Mouse (Mus musculus): ENCODE data around the gene Alg3. TPM values are rescaled to one million over a fixed set of nuclear protein-coding genes. Genes with fewer than 3 reads are reported as not detected.
A peak's percentile ranks its signal among the peaks of the same experiment; 100 is the strongest.

Gene Alg3
- polyA plus RNA-seq, 1 experiment from 2014 or later: 20.7 TPM

GRCm38 (mm10) chr16:20628871-20629391 is 17.4 kb upstream of the Alg3 start:
- Histone ChIP-seq H3K9me3 (replicated peaks) (no peaks in the 10 kb centered on the region), H3K27me3 (peaks cover 79% of the 10 kb centered on the region)

DNA sequence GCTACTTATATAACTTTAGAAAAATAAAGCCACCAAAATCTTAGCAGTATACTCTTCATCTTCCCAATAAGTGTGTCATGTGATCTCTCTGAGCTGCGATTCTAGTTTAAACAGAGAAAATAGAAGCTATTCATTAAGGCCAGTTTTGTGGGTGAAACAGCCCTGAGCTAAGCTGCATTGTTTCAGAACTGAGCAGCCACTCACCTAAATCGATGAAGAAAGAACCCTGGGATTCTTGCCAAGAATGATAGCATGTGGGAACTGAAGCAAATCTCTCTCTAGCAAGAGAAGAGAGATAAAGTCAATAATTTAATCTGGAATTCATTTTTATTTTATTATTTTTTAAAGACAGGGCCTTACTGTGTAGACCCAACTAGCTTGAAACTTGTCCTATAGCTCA is 11.7 kb upstream of the Alg3 start:
- H3K27me3 ChIP-seq: peaks cover 94% of the 10 kb centered on the region
- H3K9ac ChIP-seq: no peak overlapping the region
- no peak overlapping the region for H3K27ac ChIP-seq (replicated peaks)
- 47% methylated on average over 2 of the region's 2 CpGs for WGBS (ENCODE audit: insufficient replicate concordance)
- ATAC-seq (ENCODE audit: insufficient read depth): no peak
- no peaks in the 10 kb centered on the region for H3K36me3 ChIP-seq (replicated peaks)
- no peak overlapping the region for H3K4me2 ChIP-seq
- H3K4me3 ChIP-seq (replicated peaks): no peak overlapping the region
- no peaks in the 10 kb centered on the region for H3K9me3 ChIP-seq (replicated peaks)
- peaks cover 36% of the 10 kb centered on the region for H3K4me1 ChIP-seq (replicated peaks)

More at GRCm38 (mm10) chr16:20628871-20629391, 17.4 kb upstream of the Alg3 start:
- no peaks in the 10 kb centered on the region for H3K4me1 ChIP-seq (replicated peaks)
- no peak for ATAC-seq (ENCODE audit: insufficient read depth)
- H3K4me3 ChIP-seq (replicated peaks): no peak overlapping the region
- H3K4me2 ChIP-seq: 0 out of 2 replicates have a peak overlapping the region, but pooled peaks have one; percentile 65
- no peak overlapping the region for H3K9ac ChIP-seq
- no peak overlapping the region for H3K27ac ChIP-seq (replicated peaks)
- 58% methylated on average over 11 of the region's 11 CpGs for WGBS (ENCODE audit: insufficient replicate concordance)
- no peaks in the 10 kb centered on the region for H3K36me3 ChIP-seq (replicated peaks)

DNA sequence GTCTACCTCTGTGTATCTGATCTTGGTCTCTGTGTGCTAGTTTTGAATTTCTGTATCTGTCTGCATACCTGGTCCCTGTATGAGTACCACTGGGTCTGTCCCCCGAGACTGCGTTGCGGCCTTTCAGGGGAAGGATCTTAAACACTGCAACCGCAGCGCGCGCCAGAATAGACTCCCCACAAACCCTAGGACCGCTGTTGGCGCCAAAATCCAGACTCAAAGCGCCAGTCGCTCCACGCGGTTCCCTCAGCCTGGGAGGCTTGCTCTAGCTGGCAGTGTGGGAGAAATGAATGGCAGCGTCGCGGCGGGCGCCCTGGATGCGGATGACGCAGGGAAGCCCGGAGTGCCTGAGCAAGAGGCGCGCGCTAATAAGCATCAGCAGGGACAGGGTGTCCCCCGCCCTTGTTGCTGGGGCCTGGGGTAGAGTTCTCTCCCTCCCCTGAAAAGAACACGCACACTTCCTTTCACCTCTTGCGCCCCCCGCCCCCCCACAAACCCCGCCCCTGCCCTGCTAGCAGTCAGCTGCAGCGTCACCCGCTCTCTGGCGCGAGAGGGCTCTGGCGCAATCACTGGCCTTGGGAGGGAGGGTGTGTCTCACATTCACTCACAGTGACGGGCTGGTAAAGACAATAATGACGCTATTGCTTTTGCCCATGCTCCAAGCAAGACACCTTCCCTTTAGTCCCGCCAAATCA is 10.6 kb upstream of the Alg3 start:
- Histone ChIP-seq H3K4me1 (replicated peaks) (peaks cover 36% of the 10 kb centered on the region), H3K4me3 (replicated peaks) (peak overlapping the region; percentile 67), H3K27me3 (peaks cover 92% of the 10 kb centered on the region)

DNA sequence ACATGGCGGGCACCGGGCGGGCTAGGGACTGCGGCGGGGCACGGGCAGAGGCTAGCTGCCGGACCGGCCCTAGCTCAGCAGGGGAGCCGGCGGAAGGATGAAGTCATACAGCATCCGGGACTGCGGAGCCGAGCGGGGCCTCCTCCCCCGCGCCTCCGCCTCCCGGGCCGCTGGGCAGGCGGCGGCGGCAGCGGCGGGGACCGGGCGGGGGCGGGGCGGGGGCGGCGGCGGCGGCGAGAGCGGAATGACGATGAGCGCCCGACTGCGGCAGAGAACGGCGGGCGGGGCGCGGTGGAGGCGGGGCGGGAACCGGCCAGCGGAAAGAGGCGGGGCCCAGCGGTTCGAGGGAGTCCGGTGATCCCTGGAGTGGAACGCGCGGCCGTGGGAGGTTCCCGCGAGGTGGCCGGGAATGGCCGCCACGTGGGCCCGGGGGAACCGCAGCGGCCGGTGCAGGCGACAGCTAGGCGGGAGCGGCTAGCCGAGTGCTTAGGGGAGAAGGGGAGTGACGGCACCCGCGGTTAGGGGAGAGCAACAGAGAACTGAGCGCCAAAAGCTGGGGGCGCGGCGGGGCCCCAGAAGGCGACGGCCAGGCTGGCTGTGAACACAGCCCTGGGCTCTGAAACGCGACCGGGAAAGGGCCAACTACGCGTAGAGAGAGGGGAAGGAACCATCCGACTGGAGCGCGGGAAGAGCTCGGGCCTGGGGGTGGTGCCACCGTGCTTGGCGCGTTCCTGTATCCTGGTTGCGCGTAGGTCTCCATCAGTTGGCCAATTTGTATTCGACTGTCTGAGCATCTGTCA is 9.9 kb upstream of the Alg3 start, which contains the start of gene Camk2n2:
Camk2n2 (minus strand) TSS at position 97 of the 800 bp plus-strand sequence.
- Histone ChIP-seq H3K9ac (peak within 1 kb of the TSS; percentile 49), H3K9me3 (replicated peaks) (no peaks in the 10 kb centered on the region), H3K4me1 (replicated peaks) (peaks cover 36% of the 10 kb centered on the region), H3K4me2 (peak within 1 kb of the TSS; percentile 96), H3K4me3 (replicated peaks) (peak within 1 kb of the TSS; percentile 67), H3K36me3 (replicated peaks) (no peaks in the 10 kb centered on the region), H3K27ac (replicated peaks) (0 out of 2 replicates have a peak within 1 kb of the TSS, but pooled peaks have one; percentile 7), H3K27me3 (peaks cover 85% of the 10 kb centered on the region)
- WGBS (ENCODE audit: insufficient replicate concordance): under 1% methylated on average over 90 of the region's 92 CpGs
- peak; percentile 58 for ATAC-seq (ENCODE audit: insufficient read depth)

More for the DNA sequence above, 10.6 kb upstream of the Alg3 start:
- H3K9ac ChIP-seq: 0 out of 2 replicates have a peak overlapping the region, but pooled peaks have one; percentile 49
- WGBS (ENCODE audit: insufficient replicate concordance): under 1% methylated on average over 37 of the region's 37 CpGs
- 0 out of 2 replicates have a peak overlapping the region, but pooled peaks have one; percentile 7 for H3K27ac ChIP-seq (replicated peaks)
- no peaks in the 10 kb centered on the region for H3K36me3 ChIP-seq (replicated peaks)
- ATAC-seq (ENCODE audit: insufficient read depth): peak; percentile 40
- no peaks in the 10 kb centered on the region for H3K9me3 ChIP-seq (replicated peaks)
- H3K4me2 ChIP-seq: peak overlapping the region; percentile 96

GRCm38 (mm10) chr16:20620751-20621190 is 9.2 kb upstream of the Alg3 start:
- peak overlapping the region; percentile 67 for H3K4me3 ChIP-seq (replicated peaks)
- peak overlapping the region; percentile 49 for H3K9ac ChIP-seq
- peak; percentile 16; the same call in 1 of the 2 replicates for ATAC-seq (ENCODE audit: insufficient read depth)
- under 1% methylated on average over 32 of the region's 32 CpGs for WGBS (ENCODE audit: insufficient replicate concordance)
- H3K4me2 ChIP-seq: peak overlapping the region; percentile 96
- no peaks in the 10 kb centered on the region for H3K36me3 ChIP-seq (replicated peaks)
- no peak overlapping the region for H3K27ac ChIP-seq (replicated peaks)
- H3K27me3 ChIP-seq: peaks cover 81% of the 10 kb centered on the region
- peaks cover 36% of the 10 kb centered on the region for H3K4me1 ChIP-seq (replicated peaks)
- no peaks in the 10 kb centered on the region for H3K9me3 ChIP-seq (replicated peaks)

- peaks cover 77% of the 10 kb centered on the region for H3K27me3 ChIP-seq
- WGBS (ENCODE audit: insufficient replicate concordance): under 1% methylated on average over 9 of the region's 9 CpGs
- no peaks in the 10 kb centered on the region for H3K9me3 ChIP-seq (replicated peaks)
- peak overlapping the region; percentile 67 for H3K4me3 ChIP-seq (replicated peaks)
- H3K9ac ChIP-seq: no peak overlapping the region
- no peaks in the 10 kb centered on the region for H3K36me3 ChIP-seq (replicated peaks)
- ATAC-seq (ENCODE audit: insufficient read depth): no peak
- H3K4me2 ChIP-seq: peak overlapping the region; percentile 96
- H3K4me1 ChIP-seq (replicated peaks): peaks cover 36% of the 10 kb centered on the region
- H3K27ac ChIP-seq (replicated peaks): no peak overlapping the region
Observed at GRCm38 (mm10) chr16:20620399-20620735, 8.8 kb upstream of the Alg3 start.

DNA sequence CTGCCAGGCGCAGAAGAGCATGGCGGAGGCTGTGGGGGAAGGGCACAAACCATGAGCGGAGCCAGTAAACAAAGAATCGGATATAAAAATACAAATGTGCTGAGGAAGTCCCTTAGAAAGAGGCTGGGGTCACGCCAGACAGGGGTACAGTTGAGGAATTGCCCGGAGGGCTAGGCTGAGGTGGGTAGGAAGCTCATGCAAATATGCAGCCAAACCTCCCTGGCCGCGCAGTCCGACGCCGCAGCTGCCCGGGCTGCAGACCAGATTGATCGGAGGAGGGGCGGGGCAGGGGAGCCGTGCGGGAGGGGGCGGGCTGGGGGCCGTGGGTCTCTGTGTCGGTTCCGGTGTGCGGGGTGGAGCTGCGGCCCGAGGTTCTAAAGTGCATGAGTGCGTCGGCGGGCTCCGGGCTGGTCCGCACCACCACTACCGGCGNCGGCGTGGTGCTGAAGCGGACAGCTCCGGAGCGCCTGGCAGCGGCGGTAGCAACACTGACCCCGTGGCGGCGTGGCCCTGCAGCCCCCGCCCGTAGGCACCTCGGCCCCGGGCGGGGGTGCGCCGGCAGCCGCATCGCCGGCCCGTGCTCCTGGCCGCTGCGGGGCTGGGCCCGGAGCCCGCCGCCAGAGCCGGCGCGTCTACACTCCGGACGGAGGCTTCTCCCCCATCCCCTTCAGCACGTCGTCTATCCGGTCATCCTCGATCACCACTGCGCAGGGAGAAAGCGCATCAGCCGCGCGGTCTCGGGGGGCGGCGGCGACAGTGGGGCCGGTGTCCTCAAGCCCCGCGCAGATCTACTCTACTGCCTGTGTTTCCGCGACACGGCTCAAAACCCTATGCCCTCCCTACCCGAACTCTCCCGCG is 8.2 kb upstream of the Alg3 start:
- 0 out of 2 replicates have a peak, but pooled peaks have one; percentile 19 for ATAC-seq (ENCODE audit: insufficient read depth)
- no peak overlapping the region for H3K27ac ChIP-seq (replicated peaks)
- H3K9me3 ChIP-seq (replicated peaks): no peaks in the 10 kb centered on the region
- peaks cover 36% of the 10 kb centered on the region for H3K4me1 ChIP-seq (replicated peaks)
- peak overlapping the region; percentile 96 for H3K4me2 ChIP-seq
- 4% methylated on average over 81 of the region's 83 CpGs for WGBS (ENCODE audit: insufficient replicate concordance)
- peaks cover 73% of the 10 kb centered on the region for H3K27me3 ChIP-seq
- no peaks in the 10 kb centered on the region for H3K36me3 ChIP-seq (replicated peaks)
- H3K4me3 ChIP-seq (replicated peaks): peak overlapping the region; percentile 67
- no peak overlapping the region for H3K9ac ChIP-seq

DNA sequence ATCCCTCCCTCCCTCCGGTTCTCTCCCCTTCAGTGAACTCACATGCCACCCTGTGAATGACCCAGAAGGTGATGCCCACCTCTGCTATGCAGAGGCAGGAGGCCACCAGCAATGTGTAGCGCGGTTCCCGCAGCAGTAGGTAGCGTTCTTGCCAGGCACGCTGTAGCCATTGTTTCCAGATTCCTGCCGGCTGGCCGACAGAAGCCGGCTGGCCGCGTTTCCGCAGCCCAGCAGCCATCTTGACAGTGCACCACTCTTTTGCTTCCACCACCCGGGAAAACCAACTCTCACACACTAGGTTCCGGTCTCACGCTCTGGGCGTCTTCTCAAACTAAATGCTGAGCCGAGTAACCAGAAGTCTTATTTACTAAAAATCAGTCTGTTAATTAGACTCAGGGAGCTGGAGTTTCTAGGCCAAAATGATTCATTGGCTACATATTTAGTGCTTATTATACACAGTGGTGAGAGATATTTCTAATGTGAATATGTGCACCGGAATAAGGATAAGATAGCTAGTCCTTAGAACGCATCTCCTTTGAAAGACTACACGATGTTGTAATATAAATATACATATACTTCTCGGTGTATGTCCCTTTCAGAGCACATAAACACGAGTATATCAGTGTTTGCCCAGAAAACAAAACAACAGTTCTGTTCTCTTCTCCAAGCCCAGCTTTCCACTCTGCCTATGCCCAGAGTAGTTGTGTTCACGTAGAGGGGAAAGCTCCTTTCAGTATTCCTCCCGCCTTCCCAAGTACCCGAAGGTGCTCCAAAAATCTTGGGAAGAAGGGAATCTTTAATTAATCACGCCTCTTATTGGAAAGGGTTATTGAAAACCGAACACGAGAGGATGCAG is 806 bp downstream of the Alg3 start:
- Histone ChIP-seq H3K4me1 (replicated peaks) (peaks cover 39% of the 10 kb centered on the region), H3K4me2 (peak overlapping the region; percentile 93), H3K27ac (replicated peaks) (peak overlapping the region; percentile 77), H3K9ac (peak overlapping the region; percentile 74), H3K9me3 (replicated peaks) (no peaks in the 10 kb centered on the region), H3K4me3 (replicated peaks) (peak overlapping the region; percentile 83), H3K27me3 (no peaks in the 10 kb centered on the region), H3K36me3 (replicated peaks) (peaks cover 21% of the 10 kb centered on the region)
- peak; percentile 47; the same call in 1 of the 2 replicates for ATAC-seq (ENCODE audit: insufficient read depth)
- WGBS (ENCODE audit: insufficient replicate concordance): under 1% methylated on average over 28 of the region's 28 CpGs

DNA sequence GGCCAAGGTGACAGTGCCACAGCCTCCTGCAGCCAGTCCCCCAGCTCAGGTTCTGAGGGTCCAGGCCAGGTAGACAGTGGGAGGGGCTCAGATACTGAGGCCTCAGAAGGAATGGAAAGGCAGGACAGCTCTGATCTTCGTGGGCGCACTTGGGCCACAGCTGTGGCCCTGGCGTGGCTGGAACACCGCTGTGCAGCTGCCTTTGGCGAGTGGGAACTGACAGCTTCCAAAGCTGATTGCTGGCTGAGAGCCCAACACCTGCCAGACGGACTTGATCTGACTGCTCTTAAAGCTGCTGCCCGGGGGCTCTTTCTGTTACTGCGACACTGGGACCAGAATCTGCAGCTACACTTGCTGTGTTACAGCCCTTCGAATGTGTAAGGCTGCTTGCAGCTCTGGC is 6.8 kb downstream of the Alg3 start:
- Histone ChIP-seq H3K27me3 (0 out of 2 replicates have a peak, but pooled peaks cover 5% of the 10 kb centered on the region), H3K36me3 (replicated peaks) (peaks cover 35% of the 10 kb centered on the region), H3K27ac (replicated peaks) (no peak overlapping the region), H3K4me3 (replicated peaks) (no peak overlapping the region), H3K4me2 (no peak overlapping the region), H3K9ac (no peak overlapping the region), H3K9me3 (replicated peaks) (no peaks in the 10 kb centered on the region), H3K4me1 (replicated peaks) (peaks cover 9% of the 10 kb centered on the region; the same call in 1 of the 2 replicates)
- 78% methylated on average over 9 of the region's 9 CpGs for WGBS (ENCODE audit: insufficient replicate concordance)
- ATAC-seq (ENCODE audit: insufficient read depth): no peak
